Comparison of ENCODE assay signal across 8 mouse cellular contexts in genomic region chr17:71311340-71312171, GRCm38 (mm10). TPM values are rescaled to one million over a fixed set of nuclear protein-coding genes. Genes with fewer than 3 reads are reported as not detected.
DNase-seq lines count a peak whose midpoint lies in the region; ATAC-seq and TF ChIP-seq lines count a peak whose summit lies in the region.

Emilin2 (minus strand) TSS chr17:71311978.

- no peak within 1 kb of the TSS for H3K27ac ChIP-seq in lung, embryonic 14.5 days (ENCODE audit: low read depth)
- H3K27ac ChIP-seq in heart, embryonic 12.5 days (ENCODE audit: poor library complexity, severe bottlenecking), result peak within 1 kb of the TSS; percentile 61; the same call in 1 of the 2 replicates
- H3K27ac ChIP-seq in limb, embryonic 10.5 days, result peak within 1 kb of the TSS; percentile 92
- H3K27ac ChIP-seq in midbrain, embryonic 13.5 days, result no peak within 1 kb of the TSS

- ATAC-seq in lung, embryonic 14.5 days (ENCODE audit: insufficient read depth), result peak; percentile 69
- no peak for ATAC-seq in heart, embryonic 12.5 days (ENCODE audit: insufficient number of reproducible peaks, low FRiP score)
- peak; percentile 4; the same call in 1 of the 2 replicates for ATAC-seq in midbrain, embryonic 13.5 days

- 0 out of 2 replicates have a peak, but pooled peaks cover 3% of the 10 kb centered on the region for H3K4me1 ChIP-seq in lung, embryonic 14.5 days (ENCODE audit: insufficient read depth)
- peaks cover 27% of the 10 kb centered on the region for H3K4me1 ChIP-seq in heart, embryonic 12.5 days (replicated peaks)
- peaks cover 36% of the 10 kb centered on the region for H3K4me1 ChIP-seq in limb, embryonic 10.5 days
- peaks cover 26% of the 10 kb centered on the region for H3K4me1 ChIP-seq in midbrain, embryonic 13.5 days (replicated peaks)

- peak within 1 kb of the TSS; percentile 100 for H3K4me2 ChIP-seq in lung, embryonic 14.5 days
- H3K4me2 ChIP-seq in heart, embryonic 12.5 days, result peak within 1 kb of the TSS; percentile 97
- peak within 1 kb of the TSS; percentile 100 for H3K4me2 ChIP-seq in midbrain, embryonic 13.5 days (replicated peaks)

- no peaks in the 10 kb centered on the region for H3K36me3 ChIP-seq in lung, embryonic 14.5 days (ENCODE audit: insufficient read depth)
- no peaks in the 10 kb centered on the region for H3K36me3 ChIP-seq in heart, embryonic 12.5 days
- peaks cover 4% of the 10 kb centered on the region; the same call in 1 of the 2 replicates for H3K36me3 ChIP-seq in limb, embryonic 10.5 days
- no peaks in the 10 kb centered on the region for H3K36me3 ChIP-seq in midbrain, embryonic 13.5 days

- peak; percentile 69 for DNase-seq in lung, embryonic 14.5 days
- DNase-seq in lung, postnatal 25 days (ENCODE audit: low spot score), result no peak
- DNase-seq in embryo, embryonic 11 days, result peak; percentile 67
- peak; percentile 49 for DNase-seq in limb, embryonic 10.5 days (ENCODE audit: low spot score)
- peak; percentile 61 for DNase-seq in thymus, postnatal 0 days (ENCODE audit: low spot score)
- DNase-seq in right cerebral cortex, postnatal 14 days, result no peak

- H3K4me3 ChIP-seq in lung, embryonic 14.5 days (ENCODE audit: low read depth, low read length), result peak within 1 kb of the TSS; percentile 62
- H3K4me3 ChIP-seq in heart, embryonic 12.5 days, result peak within 1 kb of the TSS; percentile 78
- H3K4me3 ChIP-seq in limb, embryonic 10.5 days, result peak within 1 kb of the TSS; percentile 79
- peak within 1 kb of the TSS; percentile 66 for H3K4me3 ChIP-seq in midbrain, embryonic 13.5 days (replicated peaks)

- H3K9ac ChIP-seq in lung, embryonic 14.5 days, result peak within 1 kb of the TSS; percentile 60
- H3K9ac ChIP-seq in heart, embryonic 12.5 days, result peak within 1 kb of the TSS; percentile 83
- H3K9ac ChIP-seq in midbrain, embryonic 13.5 days (replicated peaks), result peak within 1 kb of the TSS; percentile 60

- TF ChIP-seq CTCF in lung, embryonic 14.5 days (IDR thresholded peaks at IDR 0.05; ENCODE audit: low read depth), result peak; percentile 61

- 4% methylated on average over 20 of the region's 20 CpGs for WGBS in lung, embryonic 14.5 days
- WGBS in heart, embryonic 12.5 days, result 10% methylated on average over 20 of the region's 20 CpGs
- 9% methylated on average over 20 of the region's 20 CpGs for WGBS in limb, embryonic 10.5 days
- WGBS in midbrain, embryonic 13.5 days, result 10% methylated on average over 20 of the region's 20 CpGs

- no peaks in the 10 kb centered on the region for H3K9me3 ChIP-seq in lung, embryonic 14.5 days (ENCODE audit: low read depth, low read length)
- H3K9me3 ChIP-seq in heart, embryonic 12.5 days (replicated peaks), result no peaks in the 10 kb centered on the region
- no peaks in the 10 kb centered on the region for H3K9me3 ChIP-seq in limb, embryonic 10.5 days (replicated peaks)
- H3K9me3 ChIP-seq in midbrain, embryonic 13.5 days, result no peaks in the 10 kb centered on the region

- H3K27me3 ChIP-seq in lung, embryonic 14.5 days (ENCODE audit: insufficient read depth, low read length), result peaks cover 29% of the 10 kb centered on the region
- H3K27me3 ChIP-seq in heart, embryonic 12.5 days (replicated peaks), result peaks cover 12% of the 10 kb centered on the region; the same call in 1 of the 2 replicates
- no peaks in the 10 kb centered on the region for H3K27me3 ChIP-seq in limb, embryonic 10.5 days (ENCODE audit: low read depth, poor library complexity, severe bottlenecking)
- peaks cover 39% of the 10 kb centered on the region for H3K27me3 ChIP-seq in midbrain, embryonic 13.5 days

RNA-seq across cellular contexts. Expression of gene Emilin2, which starts in this region (rescaled TPM):
- polyA plus RNA-seq in lung, embryonic 14.5 days (2014; fragmentation: Nextera tagmentation; extraction: Ambion mirVana), result 3.6 and 3.8 TPM in 2 replicates
- 97.0 and 99.7 TPM in 2 replicates for polyA plus RNA-seq in heart, embryonic 12.5 days (2016; fragmentation: Nextera tagmentation; extraction: Ambion mirVana)
- 30.0 and 36.1 TPM in 2 replicates for polyA plus RNA-seq in limb, embryonic 10.5 days (2016; fragmentation: Nextera tagmentation; extraction: Ambion mirVana)
- polyA plus RNA-seq in midbrain, embryonic 13.5 days (2015; fragmentation: Nextera tagmentation; extraction: Ambion mirVana), result 2.0 and 2.5 TPM in 2 replicates
- 3.2 TPM in 2 replicates for polyA plus RNA-seq in thymus, postnatal 0 days (2015; fragmentation: Nextera tagmentation; extraction: Ambion mirVana)

Comparison
In these comparisons a context has a peak if more than half of its experiments do, and no peak if none do; other contexts are left out.
1. DNase-seq: peak in lung, embryonic 14.5 days (single experiment), embryo, embryonic 11 days (single experiment), limb, embryonic 10.5 days (single experiment) and thymus, postnatal 0 days (single experiment); none in lung, postnatal 25 days (single experiment) and right cerebral cortex, postnatal 14 days (single experiment).
2. H3K27ac ChIP-seq: peak in heart, embryonic 12.5 days (single experiment) and limb, embryonic 10.5 days (single experiment); none in lung, embryonic 14.5 days (single experiment) and midbrain, embryonic 13.5 days (single experiment).
3. Peak in every context shown above with its lines, with median percentiles within 50 percentile points of each other: H3K4me2 ChIP-seq, H3K4me3 ChIP-seq and H3K9ac ChIP-seq.